Mouse (Mus musculus): Measurements from ENCODE around the gene Plekhd1. TPM values are rescaled to one million over a fixed set of nuclear protein-coding genes. Genes with fewer than 3 reads are reported as not detected.
A peak's percentile ranks its signal among the peaks of the same experiment; 100 is the strongest.

Plekhd1 gene
- polyA plus RNA-seq, 1 experiment from 2014 or later, result 0.14 TPM

GRCm38 (mm10) chr12:80668391-80668790 lies 24.0 kb upstream of the Plekhd1 start:
- ATAC-seq (ENCODE audit: low read depth), result no peak
- H3K36me3 ChIP-seq, result peaks cover 31% of the 10 kb centered on the region
- DNase-seq, result no peak

GRCm38 (mm10) chr12:80673170-80673569 lies 19.2 kb upstream of the Plekhd1 start:
- ATAC-seq (ENCODE audit: low read depth) (peak; percentile 66), DNase-seq (peak; percentile 33)
- peaks cover 48% of the 10 kb centered on the region for H3K36me3 ChIP-seq

More at GRCm38 (mm10) chr12:80668391-80668790, 24.0 kb upstream of the Plekhd1 start:
- 45% methylated on average over 2 of the region's 2 CpGs for WGBS (ENCODE audit: insufficient replicate concordance)
- no peak overlapping the region for H3K4me2 ChIP-seq
- no peak overlapping the region for H3K4me3 ChIP-seq (replicated peaks)
- H3K4me1 ChIP-seq (replicated peaks), result peaks cover 9% of the 10 kb centered on the region; the same call in 1 of the 2 replicates
- H3K9me3 ChIP-seq (replicated peaks), result no peaks in the 10 kb centered on the region
- no peak overlapping the region for H3K27ac ChIP-seq
- H3K27me3 ChIP-seq, result no peaks in the 10 kb centered on the region
- H3K9ac ChIP-seq, result no peak overlapping the region

GRCm38 (mm10) chr12:80681340-80681739 lies 11.1 kb upstream of the Plekhd1 start:
- H3K36me3 ChIP-seq, result peaks cover 15% of the 10 kb centered on the region
- H3K27me3 ChIP-seq, result no peaks in the 10 kb centered on the region
- peak; percentile 31; the same call in 1 of the 2 replicates for ATAC-seq (ENCODE audit: low read depth)
- 0 out of 2 replicates have a peak overlapping the region, but pooled peaks have one; percentile 10 for H3K27ac ChIP-seq
- DNase-seq, result no peak
- H3K4me2 ChIP-seq, result no peak overlapping the region
- peaks cover 29% of the 10 kb centered on the region for H3K4me1 ChIP-seq (replicated peaks)
- no peaks in the 10 kb centered on the region for H3K9me3 ChIP-seq (replicated peaks)
- H3K4me3 ChIP-seq (replicated peaks), result no peak overlapping the region
- H3K9ac ChIP-seq, result no peak overlapping the region
- WGBS (ENCODE audit: insufficient replicate concordance), result 58% methylated on average over 1 of the region's 1 CpGs

More at GRCm38 (mm10) chr12:80673170-80673569, 19.2 kb upstream of the Plekhd1 start:
- H3K4me3 ChIP-seq (replicated peaks), result no peak overlapping the region
- no peaks in the 10 kb centered on the region for H3K27me3 ChIP-seq
- H3K9me3 ChIP-seq (replicated peaks), result no peaks in the 10 kb centered on the region
- 12% methylated on average over 3 of the region's 3 CpGs for WGBS (ENCODE audit: insufficient replicate concordance)
- H3K9ac ChIP-seq, result no peak overlapping the region
- H3K4me2 ChIP-seq, result no peak overlapping the region
- no peak overlapping the region for H3K27ac ChIP-seq
- H3K4me1 ChIP-seq (replicated peaks), result no peaks in the 10 kb centered on the region

- DNase-seq (peak; percentile 31), ATAC-seq (ENCODE audit: low read depth) (peak; percentile 87)
- Histone ChIP-seq H3K9me3 (replicated peaks) (no peaks in the 10 kb centered on the region), H3K4me1 (replicated peaks) (peaks cover 29% of the 10 kb centered on the region), H3K36me3 (peaks cover 5% of the 10 kb centered on the region; the same call in 1 of the 2 replicates), H3K27ac (peak overlapping the region; percentile 69), H3K27me3 (no peaks in the 10 kb centered on the region), H3K4me3 (replicated peaks) (no peak overlapping the region), H3K4me2 (peak overlapping the region; percentile 35; the same call in 1 of the 2 replicates), H3K9ac (no peak overlapping the region)
- 48% methylated on average over 3 of the region's 3 CpGs for WGBS (ENCODE audit: insufficient replicate concordance)
Measured at GRCm38 (mm10) chr12:80683554-80683953, 8.8 kb upstream of the Plekhd1 start.

GRCm38 (mm10) chr12:80684316-80684715 lies 8.1 kb upstream of the Plekhd1 start:
- no peaks in the 10 kb centered on the region for H3K9me3 ChIP-seq (replicated peaks)
- WGBS (ENCODE audit: insufficient replicate concordance), result 80% methylated on average over 3 of the region's 3 CpGs
- no peak overlapping the region for H3K9ac ChIP-seq
- no peak overlapping the region for H3K4me2 ChIP-seq
- DNase-seq (no peak), ATAC-seq (ENCODE audit: low read depth) (no peak)
- 0 out of 2 replicates have a peak, but pooled peaks cover 4% of the 10 kb centered on the region for H3K36me3 ChIP-seq
- peak overlapping the region; percentile 69 for H3K27ac ChIP-seq
- 0 out of 2 replicates have a peak, but pooled peaks cover 2% of the 10 kb centered on the region for H3K27me3 ChIP-seq
- H3K4me3 ChIP-seq (replicated peaks), result no peak overlapping the region
- H3K4me1 ChIP-seq (replicated peaks), result peaks cover 29% of the 10 kb centered on the region

- H3K4me1 ChIP-seq (replicated peaks), result peaks cover 33% of the 10 kb centered on the region
- ATAC-seq (ENCODE audit: low read depth) (no peak), DNase-seq (no peak)
- no peak overlapping the region for H3K27ac ChIP-seq
- no peak overlapping the region for H3K4me2 ChIP-seq
- H3K9me3 ChIP-seq (replicated peaks), result no peaks in the 10 kb centered on the region
- WGBS (ENCODE audit: insufficient replicate concordance), result 68% methylated on average over 10 of the region's 10 CpGs
- H3K27me3 ChIP-seq, result peaks cover 34% of the 10 kb centered on the region
- H3K36me3 ChIP-seq, result no peaks in the 10 kb centered on the region
- no peak overlapping the region for H3K4me3 ChIP-seq (replicated peaks)
- no peak overlapping the region for H3K9ac ChIP-seq
Measured at GRCm38 (mm10) chr12:80687788-80688211, 4.6 kb upstream of the Plekhd1 start.

- DNase-seq (no peak), ATAC-seq (ENCODE audit: low read depth) (no peak)
- peaks cover 53% of the 10 kb centered on the region for H3K27me3 ChIP-seq
- no peaks in the 10 kb centered on the region for H3K9me3 ChIP-seq (replicated peaks)
- 56% methylated on average over 5 of the region's 5 CpGs for WGBS (ENCODE audit: insufficient replicate concordance)
- H3K4me1 ChIP-seq (replicated peaks), result peaks cover 20% of the 10 kb centered on the region
- no peak overlapping the region for H3K4me2 ChIP-seq
- H3K27ac ChIP-seq, result no peak overlapping the region
- no peak overlapping the region for H3K9ac ChIP-seq
- no peaks in the 10 kb centered on the region for H3K36me3 ChIP-seq
- no peak overlapping the region for H3K4me3 ChIP-seq (replicated peaks)
Measured at GRCm38 (mm10) chr12:80689696-80690095, 2.7 kb upstream of the Plekhd1 start.

- Histone ChIP-seq H3K27me3 (peaks cover 63% of the 10 kb centered on the region), H3K9ac (no peak overlapping the region), H3K36me3 (no peaks in the 10 kb centered on the region), H3K9me3 (replicated peaks) (no peaks in the 10 kb centered on the region), H3K4me3 (replicated peaks) (no peak overlapping the region), H3K27ac (no peak overlapping the region), H3K4me2 (peak overlapping the region; percentile 65), H3K4me1 (replicated peaks) (peaks cover 18% of the 10 kb centered on the region)
- ATAC-seq (ENCODE audit: low read depth), result no peak
- WGBS (ENCODE audit: insufficient replicate concordance), result 19% methylated on average over 12 of the region's 12 CpGs
- no peak for DNase-seq
Measured at GRCm38 (mm10) chr12:80691671-80692091, 710 bp upstream of the Plekhd1 start.

- H3K27me3 ChIP-seq, result peaks cover 63% of the 10 kb centered on the region
- no peak overlapping the region for H3K4me3 ChIP-seq (replicated peaks)
- H3K4me2 ChIP-seq, result no peak overlapping the region
- no peak overlapping the region for H3K9ac ChIP-seq
- no peak for DNase-seq
- peaks cover 34% of the 10 kb centered on the region for H3K4me1 ChIP-seq (replicated peaks)
- WGBS (ENCODE audit: insufficient replicate concordance), result 36% methylated on average over 2 of the region's 2 CpGs
- H3K36me3 ChIP-seq, result no peaks in the 10 kb centered on the region
- no peak overlapping the region for H3K27ac ChIP-seq
- no peak for ATAC-seq (ENCODE audit: low read depth)
- no peaks in the 10 kb centered on the region for H3K9me3 ChIP-seq (replicated peaks)
Measured at GRCm38 (mm10) chr12:80693700-80694099, 1.3 kb downstream of the Plekhd1 start.

- WGBS (ENCODE audit: insufficient replicate concordance), result 73% methylated on average over 3 of the region's 3 CpGs
- Histone ChIP-seq H3K4me2 (no peak overlapping the region), H3K4me3 (replicated peaks) (no peak overlapping the region), H3K9ac (no peak overlapping the region), H3K27me3 (peaks cover 55% of the 10 kb centered on the region), H3K36me3 (no peaks in the 10 kb centered on the region), H3K4me1 (replicated peaks) (peaks cover 47% of the 10 kb centered on the region), H3K27ac (no peak overlapping the region), H3K9me3 (replicated peaks) (no peaks in the 10 kb centered on the region)
- DNase-seq (no peak), ATAC-seq (ENCODE audit: low read depth) (no peak)
Measured at GRCm38 (mm10) chr12:80695004-80695403, 2.6 kb downstream of the Plekhd1 start.

GRCm38 (mm10) chr12:80698526-80699143 lies 6.2 kb downstream of the Plekhd1 start:
- Histone ChIP-seq H3K27ac (peak overlapping the region; percentile 87), H3K9me3 (replicated peaks) (no peaks in the 10 kb centered on the region), H3K9ac (peak overlapping the region; percentile 27; the same call in 1 of the 2 replicates), H3K27me3 (peaks cover 20% of the 10 kb centered on the region), H3K4me3 (replicated peaks) (no peak overlapping the region), H3K36me3 (no peaks in the 10 kb centered on the region), H3K4me1 (replicated peaks) (peaks cover 47% of the 10 kb centered on the region), H3K4me2 (peak overlapping the region; percentile 17)
- peak; percentile 98 for ATAC-seq (ENCODE audit: low read depth)
- WGBS (ENCODE audit: insufficient replicate concordance), result 27% methylated on average over 5 of the region's 5 CpGs
- DNase-seq, result peak; percentile 68

GRCm38 (mm10) chr12:80699144-80699531 lies 6.7 kb downstream of the Plekhd1 start:
- DNase-seq (no peak), ATAC-seq (ENCODE audit: low read depth) (peak; percentile 86)
- Histone ChIP-seq H3K27ac (peak overlapping the region; percentile 87), H3K4me3 (replicated peaks) (no peak overlapping the region), H3K27me3 (peaks cover 15% of the 10 kb centered on the region), H3K4me1 (replicated peaks) (peaks cover 47% of the 10 kb centered on the region), H3K4me2 (peak overlapping the region; percentile 17; the same call in 1 of the 2 replicates), H3K9ac (peak overlapping the region; percentile 27; the same call in 1 of the 2 replicates), H3K36me3 (no peaks in the 10 kb centered on the region), H3K9me3 (replicated peaks) (no peaks in the 10 kb centered on the region)
- WGBS (ENCODE audit: insufficient replicate concordance), result 40% methylated on average over 2 of the region's 2 CpGs
